Mouse (Mus musculus): ENCODE measurements at regions not wholly inside any gene's neighbourhood (a gene's known extent, or its start where the extent isn't known, plus 50 kb on each side); places are given as distances from the start of the nearest gene placed in this dataset.

- 0 out of 2 replicates have a peak, but pooled peaks cover 4% of the 10 kb centered on the region for H3K27me3 ChIP-seq (replicated peaks; ENCODE audit: low read depth, poor library complexity, severe bottlenecking)
- WGBS = 68% methylated on average over 7 of the region's 7 CpGs
- no peak overlapping the region for H3K27ac ChIP-seq (replicated peaks)
- DNase-seq (ENCODE audit: low spot score) = peak; percentile 10
- H3K4me1 ChIP-seq = peaks cover 33% of the 10 kb centered on the region
- H3K9me3 ChIP-seq = no peaks in the 10 kb centered on the region
- H3K36me3 ChIP-seq (replicated peaks) = no peaks in the 10 kb centered on the region
- H3K4me3 ChIP-seq = no peak overlapping the region
These were observed 509.9 kb upstream of the Mki67 start for GRCm38 (mm10) chr7:136226031-136226430.

DNA sequence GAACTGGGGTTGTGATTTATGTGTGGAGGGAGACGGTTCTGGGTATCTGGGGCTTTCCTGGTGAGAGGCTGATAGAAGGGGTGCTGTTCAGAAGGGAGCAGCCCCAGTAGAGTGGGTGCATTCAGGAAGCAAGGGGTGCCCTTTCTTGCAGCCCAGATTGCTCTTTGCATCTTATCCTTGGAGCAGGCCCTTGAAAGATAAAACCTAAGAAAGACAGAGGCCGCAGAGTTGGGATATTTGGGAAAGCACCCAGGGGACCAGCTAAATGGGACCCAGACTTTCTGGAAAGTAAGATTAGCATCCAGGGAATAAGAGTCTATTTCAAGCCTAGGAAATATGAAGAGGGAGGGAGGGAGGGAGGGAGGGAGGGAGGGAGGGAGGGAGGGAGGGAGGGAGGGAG is 512.2 kb upstream of the Mki67 start:
- H3K4me3 ChIP-seq = no peak overlapping the region
- 0 out of 2 replicates have a peak, but pooled peaks cover 4% of the 10 kb centered on the region for H3K27me3 ChIP-seq (replicated peaks; ENCODE audit: low read depth, poor library complexity, severe bottlenecking)
- peak; percentile 5 for DNase-seq (ENCODE audit: low spot score)
- H3K27ac ChIP-seq (replicated peaks) = no peak overlapping the region
- WGBS = 78% methylated on average over 2 of the region's 2 CpGs
- H3K36me3 ChIP-seq (replicated peaks) = no peaks in the 10 kb centered on the region
- peaks cover 33% of the 10 kb centered on the region for H3K4me1 ChIP-seq
- no peaks in the 10 kb centered on the region for H3K9me3 ChIP-seq

GRCm38 (mm10) chr7:136229592-136229991 is 513.4 kb upstream of the Mki67 start:
- peaks cover 37% of the 10 kb centered on the region for H3K4me1 ChIP-seq
- WGBS = 68% methylated on average over 11 of the region's 11 CpGs
- H3K4me3 ChIP-seq = no peak overlapping the region
- DNase-seq (ENCODE audit: low spot score) = no peak
- H3K9me3 ChIP-seq = no peaks in the 10 kb centered on the region
- H3K36me3 ChIP-seq (replicated peaks) = no peaks in the 10 kb centered on the region
- peaks cover 10% of the 10 kb centered on the region; the same call in 1 of the 2 replicates for H3K27me3 ChIP-seq (replicated peaks; ENCODE audit: low read depth, poor library complexity, severe bottlenecking)
- H3K27ac ChIP-seq (replicated peaks) = peak overlapping the region; percentile 24; the same call in 1 of the 2 replicates

GRCm38 (mm10) chr7:136232177-136232576 is 516.0 kb upstream of the Mki67 start:
- no peak overlapping the region for H3K27ac ChIP-seq (replicated peaks)
- no peaks in the 10 kb centered on the region for H3K36me3 ChIP-seq (replicated peaks)
- no peak for DNase-seq (ENCODE audit: low spot score)
- WGBS = 78% methylated on average over 4 of the region's 4 CpGs
- H3K27me3 ChIP-seq (replicated peaks; ENCODE audit: low read depth, poor library complexity, severe bottlenecking) = peaks cover 11% of the 10 kb centered on the region; the same call in 1 of the 2 replicates
- peaks cover 45% of the 10 kb centered on the region for H3K4me1 ChIP-seq
- H3K4me3 ChIP-seq = no peak overlapping the region
- no peaks in the 10 kb centered on the region for H3K9me3 ChIP-seq

DNA sequence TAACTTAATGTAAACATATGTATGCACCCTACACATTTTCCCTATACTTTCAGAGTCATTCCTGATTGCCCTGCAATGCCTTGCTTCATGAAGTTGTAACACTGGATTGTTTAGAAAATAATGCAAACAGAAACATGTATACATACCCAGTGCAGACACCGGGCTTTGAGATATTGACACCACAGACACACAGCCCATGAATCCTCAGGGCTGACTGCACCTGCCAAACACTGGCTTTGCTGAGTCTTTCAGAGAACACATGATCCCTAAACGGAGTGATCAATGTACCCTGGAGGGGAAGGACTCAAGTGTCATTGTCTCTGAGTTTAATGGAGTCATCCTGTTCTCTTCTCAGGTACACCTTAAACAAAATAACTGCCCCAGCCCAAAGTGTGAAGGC is 519.4 kb upstream of the Mki67 start:
- DNase-seq (ENCODE audit: low spot score) = peak; percentile 7
- H3K36me3 ChIP-seq (replicated peaks) = no peaks in the 10 kb centered on the region

DNA sequence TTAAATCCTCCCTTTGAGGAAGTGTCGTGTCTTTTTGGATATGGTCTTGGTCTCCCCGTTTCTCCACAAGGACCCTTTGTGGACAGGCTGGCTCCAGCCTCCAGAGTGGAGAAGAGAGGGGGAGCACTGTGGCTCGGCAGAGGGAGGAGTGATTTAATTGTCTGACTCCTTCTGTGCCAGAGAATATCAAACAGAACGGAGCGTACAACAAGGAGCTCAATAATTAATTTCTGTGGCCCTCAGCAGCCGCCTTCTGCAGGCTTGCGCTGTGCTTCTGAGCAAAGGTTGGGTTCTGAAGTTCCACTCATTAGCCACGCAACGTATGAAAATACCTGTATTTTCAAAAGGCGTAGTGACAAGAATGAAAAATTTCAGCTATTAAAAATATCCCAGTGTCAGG is 520.2 kb upstream of the Mki67 start:
- no peak overlapping the region; the same call in 1 of the 2 replicates for H3K27ac ChIP-seq (replicated peaks)
- H3K27me3 ChIP-seq (replicated peaks; ENCODE audit: low read depth, poor library complexity, severe bottlenecking) = peaks cover 14% of the 10 kb centered on the region; the same call in 1 of the 2 replicates
- H3K36me3 ChIP-seq (replicated peaks) = no peaks in the 10 kb centered on the region
- no peaks in the 10 kb centered on the region for H3K9me3 ChIP-seq
- DNase-seq (ENCODE audit: low spot score) = peak; percentile 2
- H3K4me3 ChIP-seq = no peak overlapping the region
- 71% methylated on average over 10 of the region's 10 CpGs for WGBS
- peaks cover 22% of the 10 kb centered on the region for H3K4me1 ChIP-seq

More for the DNA sequence above, 519.4 kb upstream of the Mki67 start:
- Histone ChIP-seq H3K27me3 (replicated peaks; ENCODE audit: low read depth, poor library complexity, severe bottlenecking) (peaks cover 14% of the 10 kb centered on the region; the same call in 1 of the 2 replicates), H3K9me3 (no peaks in the 10 kb centered on the region), H3K27ac (replicated peaks) (no peak overlapping the region), H3K4me3 (no peak overlapping the region), H3K4me1 (peaks cover 25% of the 10 kb centered on the region)
- WGBS = 54% methylated on average over 2 of the region's 2 CpGs

DNA sequence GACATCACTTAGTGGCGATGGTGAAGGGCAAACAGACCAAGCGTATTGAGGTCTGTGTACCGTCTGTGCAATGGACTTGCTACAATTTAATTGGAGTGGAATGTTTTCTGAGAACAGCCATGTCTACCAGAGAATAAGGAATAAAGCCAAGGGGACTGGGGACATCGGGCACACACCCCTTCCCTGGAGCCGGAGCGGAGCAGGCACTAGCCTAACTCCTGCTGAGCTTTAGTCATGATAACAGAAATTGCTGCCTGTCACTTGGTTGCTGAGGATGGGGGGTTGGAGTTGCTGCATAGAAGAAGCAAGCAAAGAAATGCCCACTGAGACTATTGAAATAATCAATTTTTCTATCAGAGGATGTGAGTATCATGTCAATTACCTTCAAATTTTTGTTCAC is 549.5 kb upstream of the Mki67 start:
- 49% methylated on average over 6 of the region's 6 CpGs for WGBS
- Histone ChIP-seq H3K27ac (replicated peaks) (no peak overlapping the region), H3K4me3 (no peak overlapping the region), H3K4me1 (peaks cover 10% of the 10 kb centered on the region), H3K36me3 (replicated peaks) (no peaks in the 10 kb centered on the region), H3K9me3 (no peaks in the 10 kb centered on the region), H3K27me3 (replicated peaks; ENCODE audit: low read depth, poor library complexity, severe bottlenecking) (peaks cover 25% of the 10 kb centered on the region)
- no peak for DNase-seq (ENCODE audit: low spot score)

DNA sequence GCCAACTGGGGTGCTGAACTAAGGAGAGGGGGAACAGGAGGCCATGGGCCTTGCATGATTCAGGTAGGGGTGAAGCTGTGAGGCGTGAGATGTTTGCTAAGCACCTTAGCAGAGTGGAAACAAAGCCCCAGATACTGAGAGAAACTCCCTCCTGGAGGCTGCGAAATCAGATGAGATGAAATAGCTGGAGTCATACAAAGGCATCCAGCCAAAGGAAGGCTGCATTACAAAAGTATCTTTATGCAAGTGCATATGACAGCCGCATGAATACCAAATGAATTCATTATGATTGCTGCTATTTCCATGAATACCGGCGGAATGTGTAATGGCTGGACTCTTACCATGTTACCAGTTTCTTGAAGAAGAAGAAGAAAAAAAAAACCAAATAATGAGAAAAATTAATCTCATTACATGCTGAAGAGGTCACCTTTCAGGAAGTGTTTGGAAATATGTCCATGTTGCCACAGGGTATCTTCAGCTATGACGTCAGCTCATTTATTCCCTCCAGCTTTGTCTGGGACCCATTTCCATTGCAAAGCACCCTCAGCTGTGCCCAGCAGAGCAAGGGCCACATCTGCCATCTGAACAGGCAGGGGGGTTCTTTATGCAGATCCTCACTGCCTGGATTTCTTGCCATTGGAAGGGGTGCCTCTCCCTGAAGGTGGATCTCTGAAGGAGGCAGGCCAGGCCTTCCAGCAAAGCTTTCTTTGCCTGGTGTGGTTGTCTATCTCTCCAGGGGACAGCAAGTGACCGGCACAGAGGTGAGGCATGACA is 551.7 kb upstream of the Mki67 start:
- Histone ChIP-seq H3K4me3 (no peak overlapping the region), H3K27me3 (replicated peaks; ENCODE audit: low read depth, poor library complexity, severe bottlenecking) (peaks cover 42% of the 10 kb centered on the region), H3K9me3 (no peaks in the 10 kb centered on the region), H3K27ac (replicated peaks) (no peak overlapping the region), H3K36me3 (replicated peaks) (no peaks in the 10 kb centered on the region), H3K4me1 (peaks cover 10% of the 10 kb centered on the region)
- 85% methylated on average over 7 of the region's 7 CpGs for WGBS
- DNase-seq (ENCODE audit: low spot score) = no peak

DNA sequence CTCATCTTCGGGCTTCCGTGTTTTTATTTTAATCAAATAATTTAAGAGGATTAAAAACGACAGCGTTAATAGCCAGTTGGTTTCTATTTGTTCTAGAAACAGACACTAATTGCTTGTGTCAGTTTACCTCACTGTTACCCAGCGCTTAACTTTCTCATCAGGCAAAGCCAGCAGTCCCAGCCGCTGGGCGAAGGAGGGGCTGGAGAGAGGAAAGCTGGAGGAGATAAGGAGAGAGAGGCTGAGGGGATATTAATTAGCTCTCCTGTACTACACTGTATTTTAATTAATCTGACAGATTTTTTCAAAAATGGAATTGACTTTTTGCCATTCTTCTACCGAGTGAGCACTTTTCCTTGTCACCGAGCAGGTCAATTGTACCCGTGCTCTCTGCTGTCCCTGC is 559.5 kb upstream of the Mki67 start:
- 62% methylated on average over 10 of the region's 10 CpGs for WGBS
- H3K27ac ChIP-seq (replicated peaks) = no peak overlapping the region
- H3K4me3 ChIP-seq = no peak overlapping the region
- peaks cover 18% of the 10 kb centered on the region; the same call in 1 of the 2 replicates for H3K27me3 ChIP-seq (replicated peaks; ENCODE audit: low read depth, poor library complexity, severe bottlenecking)
- DNase-seq (ENCODE audit: low spot score) = no peak
- H3K36me3 ChIP-seq (replicated peaks) = no peaks in the 10 kb centered on the region
- H3K9me3 ChIP-seq = no peaks in the 10 kb centered on the region
- H3K4me1 ChIP-seq = peaks cover 10% of the 10 kb centered on the region; the same call in 1 of the 2 replicates

DNA sequence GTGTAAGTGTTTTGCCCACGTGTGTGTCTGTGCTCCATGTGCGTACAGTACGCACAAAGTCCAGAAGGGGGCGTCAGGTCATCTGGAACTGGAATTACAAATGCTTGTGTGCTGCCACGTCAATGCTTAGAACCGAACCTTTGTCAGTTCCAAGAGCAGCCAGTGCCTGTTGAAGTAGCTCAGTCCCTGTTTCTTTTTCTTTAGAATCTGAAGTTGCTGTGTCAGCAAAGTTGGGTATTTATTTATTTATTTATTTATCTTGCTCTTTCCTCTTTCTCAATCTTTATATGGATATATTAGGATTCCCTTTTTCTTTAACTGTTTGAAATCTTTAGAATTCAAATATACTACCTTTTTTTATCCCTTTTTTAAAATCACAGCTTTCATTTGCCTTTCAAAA is 567.6 kb upstream of the Mki67 start:
- Histone ChIP-seq H3K4me3 (no peak overlapping the region), H3K27me3 (replicated peaks; ENCODE audit: low read depth, poor library complexity, severe bottlenecking) (no peaks in the 10 kb centered on the region), H3K9me3 (no peaks in the 10 kb centered on the region), H3K4me1 (no peaks in the 10 kb centered on the region), H3K36me3 (replicated peaks) (no peaks in the 10 kb centered on the region), H3K27ac (replicated peaks) (no peak overlapping the region)
- 89% methylated on average over 6 of the region's 6 CpGs for WGBS
- DNase-seq (ENCODE audit: low spot score) = no peak

GRCm38 (mm10) chr7:136285606-136286005 is 569.4 kb upstream of the Mki67 start:
- no peak overlapping the region for H3K4me3 ChIP-seq
- H3K4me1 ChIP-seq = no peaks in the 10 kb centered on the region
- no peak overlapping the region for H3K27ac ChIP-seq (replicated peaks)
- no peaks in the 10 kb centered on the region for H3K27me3 ChIP-seq (replicated peaks; ENCODE audit: low read depth, poor library complexity, severe bottlenecking)
- H3K36me3 ChIP-seq (replicated peaks) = no peaks in the 10 kb centered on the region
- DNase-seq (ENCODE audit: low spot score) = no peak
- 0 out of 2 replicates have a peak, but pooled peaks cover 2% of the 10 kb centered on the region for H3K9me3 ChIP-seq
- 88% methylated on average over 1 of the region's 1 CpGs for whole genome bisulfite sequencing

GRCm38 (mm10) chr7:136293536-136294145 is 577.5 kb upstream of the Mki67 start:
- 83% methylated on average over 6 of the region's 6 CpGs for WGBS
- no peak overlapping the region for H3K4me3 ChIP-seq
- no peaks in the 10 kb centered on the region for H3K4me1 ChIP-seq
- H3K9me3 ChIP-seq = 0 out of 2 replicates have a peak, but pooled peaks cover 2% of the 10 kb centered on the region
- no peaks in the 10 kb centered on the region for H3K27me3 ChIP-seq (replicated peaks; ENCODE audit: low read depth, poor library complexity, severe bottlenecking)
- H3K27ac ChIP-seq (replicated peaks) = no peak overlapping the region
- DNase-seq (ENCODE audit: low spot score) = no peak
- no peaks in the 10 kb centered on the region for H3K36me3 ChIP-seq (replicated peaks)

- DNase-seq (ENCODE audit: low spot score) = peak; percentile 48
- no peak overlapping the region for H3K27ac ChIP-seq (replicated peaks)
- no peaks in the 10 kb centered on the region for H3K9me3 ChIP-seq
- 33% methylated on average over 4 of the region's 4 CpGs for WGBS
- H3K4me3 ChIP-seq = no peak overlapping the region
- no peaks in the 10 kb centered on the region for H3K27me3 ChIP-seq (replicated peaks; ENCODE audit: low read depth, poor library complexity, severe bottlenecking)
- no peaks in the 10 kb centered on the region for H3K36me3 ChIP-seq (replicated peaks)
- no peaks in the 10 kb centered on the region for H3K4me1 ChIP-seq
These were observed 578.3 kb upstream of the Mki67 start for GRCm38 (mm10) chr7:136294445-136294844.
